Mouse (Mus musculus) right cerebral cortex, postnatal 14 days (tissue): ENCODE measurements at regions not wholly inside any gene's neighbourhood (a gene's known extent, or its start where the extent isn't known, plus 50 kb on each side); places are given as distances from the start of the nearest gene placed in this dataset.

Source experiments
- DNase-seq: peaks from one replicate; pipeline ENCODE4 v3.0.0; 2022

GRCm38 (mm10) chr13:19883896-19884658, 60.0 kb upstream of the Gpr141 start:
- no peak for DNase-seq

GRCm38 (mm10) chr13:19882889-19883288, 58.8 kb upstream of the Gpr141 start:
- no peak for DNase-seq

- DNase-seq: no peak
Measured at GRCm38 (mm10) chr13:19881772-19882171, 57.7 kb upstream of the Gpr141 start.

GRCm38 (mm10) chr13:19874621-19875249, 50.7 kb upstream of the Gpr141 start:
- no peak for DNase-seq
